ENCODE assay signal across 9 mouse cellular contexts in the genomic region with DNA sequence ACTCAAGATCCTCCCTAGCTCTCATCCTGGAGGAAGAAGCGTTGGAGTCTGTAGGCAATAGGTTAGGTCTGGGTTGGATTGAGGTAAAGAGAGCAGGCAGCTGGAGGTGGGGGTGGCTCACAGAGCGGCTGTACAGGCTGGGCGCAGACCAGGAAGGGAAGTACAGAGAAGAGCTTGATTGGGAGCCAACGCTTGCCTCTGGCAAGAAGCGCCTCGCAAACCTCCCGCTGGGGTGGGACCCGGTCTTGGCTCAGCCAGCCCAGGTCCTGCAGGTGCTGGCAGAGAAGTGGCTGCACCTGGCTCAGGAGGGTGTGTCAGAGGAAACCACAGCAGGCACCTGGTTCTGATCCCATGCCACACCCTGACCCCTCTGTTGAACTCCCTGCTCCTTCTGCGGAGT.
DNase-seq lines count a peak whose midpoint lies in the region; ATAC-seq lines count a peak whose summit lies in the region.
"Had no signal": no experiment of that assay in that cellular context is flagged by ENCODE, and none has a peak within 500 bp of the region (broad histone marks: within the 10 kb centered on the region; RNA-seq: fewer than 3 reads in every experiment).

No protein-coding gene starts in this region.

- 28% methylated on average over 9 of the region's 9 CpGs for WGBS in heart, embryonic 14.5 days

- no peaks in the 10 kb centered on the region for H3K9me3 ChIP-seq in heart, embryonic 14.5 days (ENCODE audit: control insufficient read depth, low read length)
- H3K9me3 ChIP-seq: hindbrain, embryonic 15.5 days had no signal

- peaks cover 5 to 6% of the 10 kb centered on the region in 2 experiments; a peak in 3 of 4 replicates for H3K4me1 ChIP-seq in heart, embryonic 14.5 days (ENCODE audit: control insufficient read depth in 2 of 2, insufficient read depth in 2 of 2, low read length in 2 of 2)
- H3K4me1 ChIP-seq: hindbrain, embryonic 15.5 days had no signal

- H3K36me3 ChIP-seq in heart, embryonic 14.5 days (ENCODE audit: control insufficient read depth, insufficient read depth, low read length) = no peaks in the 10 kb centered on the region
- H3K36me3 ChIP-seq: hindbrain, embryonic 15.5 days had no signal

- H3K4me2 ChIP-seq in heart, embryonic 14.5 days (ENCODE audit: low read length) = no peak overlapping the region
- H3K4me2 ChIP-seq: hindbrain, embryonic 15.5 days had no signal

- DNase-seq in cerebellum, postnatal 14 days = peak; percentile 74 to 79
- DNase-seq in cerebellum, adult 9-10 months = no peak
- peak; percentile 57 for DNase-seq in ES-CJ7 (ENCODE audit: low read depth, low spot score)
- DNase-seq in kidney, postnatal 36 days = peak; percentile 65 to 72
- peak; percentile 56 for DNase-seq in yolk sac, embryonic 10.5 days (ENCODE audit: low spot score)
- no peak for DNase-seq in layer of hippocampus, adult 9-10 months (ENCODE audit: low spot score)

- H3K9ac ChIP-seq in heart, embryonic 14.5 days (ENCODE audit: low read length) = no peak overlapping the region
- H3K9ac ChIP-seq: hindbrain, embryonic 15.5 days had no signal

- no peak overlapping the region for H3K4me3 ChIP-seq in heart, embryonic 14.5 days (ENCODE audit: control insufficient read depth in 1 of 2, insufficient read depth in 1 of 2, low read depth in 1 of 2, low read length in 2 of 2)
- H3K4me3 ChIP-seq: hindbrain, embryonic 15.5 days had no signal

- 0 out of 2 replicates have a peak, but pooled peaks have one; percentile 14 for ATAC-seq in heart, embryonic 14.5 days (ENCODE audit: insufficient number of reproducible peaks, insufficient read depth, low FRiP score, low read depth)
- ATAC-seq in megakaryocyte-erythroid progenitor cell, adult 5-6 weeks (replicated peaks; ENCODE audit: low FRiP score, low TSS enrichment, poor library complexity, severe bottlenecking) = peak; percentile 75

- H3K27me3 ChIP-seq in heart, embryonic 14.5 days (ENCODE audit: control insufficient read depth, insufficient read depth, low read length) = no peaks in the 10 kb centered on the region
- H3K27me3 ChIP-seq: hindbrain, embryonic 15.5 days had no signal

- H3K27ac ChIP-seq in heart, embryonic 14.5 days (replicated peaks in 1 of 2; ENCODE audit: control insufficient read depth in 1 of 2, insufficient read depth in 1 of 2, low read depth in 2 of 2, low read length in 2 of 2) = no peak overlapping the region
- H3K27ac ChIP-seq: hindbrain, embryonic 15.5 days had no signal

Comparison
In these comparisons a context has a peak if more than half of its experiments do, and no peak if none do; other contexts are left out.
1. DNase-seq: peak in cerebellum, postnatal 14 days (2 of 2), ES-CJ7 (single experiment), kidney, postnatal 36 days (2 of 2) and yolk sac, embryonic 10.5 days (single experiment); none in cerebellum, adult 9-10 months (single experiment) and layer of hippocampus, adult 9-10 months (single experiment).